ENCODE assay signal across 8 mouse cellular contexts in the genomic region with DNA sequence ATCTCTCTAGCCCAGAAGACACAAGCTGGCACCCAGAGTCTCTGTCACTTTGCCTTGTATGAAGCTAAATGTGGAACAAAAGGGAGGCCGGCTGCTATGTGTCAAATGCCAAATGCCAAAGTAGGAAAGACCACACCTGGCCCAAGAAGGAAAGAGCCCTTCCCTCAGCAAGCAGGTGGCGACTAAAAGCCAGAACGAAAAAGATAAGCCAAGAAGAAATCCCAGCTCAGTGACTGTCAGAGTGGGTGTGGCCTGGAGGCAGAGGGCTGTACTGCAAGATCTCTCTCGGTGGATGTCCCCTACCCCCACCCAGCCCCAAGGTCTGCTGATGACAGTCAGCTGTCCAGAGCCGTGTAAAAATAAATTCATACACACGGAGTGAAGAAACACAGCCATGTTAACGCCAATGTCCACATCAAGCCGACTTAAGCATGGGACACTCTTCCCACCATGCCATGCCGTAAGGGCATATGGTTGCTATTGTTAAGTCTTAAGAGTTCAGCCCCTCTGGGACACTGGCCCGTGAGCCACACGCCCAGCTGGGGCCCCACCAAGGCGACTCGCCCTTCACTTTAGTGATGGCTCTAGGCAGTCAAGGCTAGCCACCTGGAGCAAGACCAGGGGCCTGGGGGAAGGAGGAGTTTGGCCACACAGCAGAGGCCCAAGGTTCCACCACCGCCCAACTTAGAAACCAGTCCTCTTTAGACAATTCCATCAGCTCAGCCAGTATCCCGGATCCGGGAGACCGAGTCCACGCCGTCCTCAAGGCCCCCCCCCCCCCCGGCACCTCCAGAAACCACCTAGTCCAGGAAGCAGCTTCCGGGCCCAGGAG. TPM values are rescaled to one million over a fixed set of nuclear protein-coding genes. Genes with fewer than 3 reads are reported as not detected.
DNase-seq lines count a peak whose midpoint lies in the region; ATAC-seq and TF ChIP-seq lines count a peak whose summit lies in the region.

No protein-coding gene starts in this region.

- no peaks in the 10 kb centered on the region for H3K27me3 ChIP-seq in heart, embryonic 12.5 days (replicated peaks)
- H3K27me3 ChIP-seq in limb, embryonic 14.5 days (ENCODE audit: control insufficient read depth, insufficient read depth, low read length): peaks cover 2% of the 10 kb centered on the region; the same call in 1 of the 2 replicates

- H3K36me3 ChIP-seq in heart, embryonic 12.5 days: peaks cover 38% of the 10 kb centered on the region
- peaks cover 41% of the 10 kb centered on the region for H3K36me3 ChIP-seq in limb, embryonic 14.5 days (ENCODE audit: control insufficient read depth, insufficient read depth, low read length)

- H3K4me3 ChIP-seq in brown adipose tissue, adult 24 weeks (ENCODE audit: insufficient read depth, low read depth, low read length): peak overlapping the region; percentile 93
- peak overlapping the region; percentile 87 for H3K4me3 ChIP-seq in heart, embryonic 12.5 days
- peak overlapping the region; percentile 99 for H3K4me3 ChIP-seq in limb, embryonic 14.5 days (replicated peaks; ENCODE audit: low read length)

- DNase-seq in spleen, postnatal 10 days (ENCODE audit: low spot score in 2 of 2): peak; percentile 45 to 58
- no peak for DNase-seq in spleen, adult 12 weeks (ENCODE audit: low spot score)
- peak; percentile 46 for DNase-seq in limb, embryonic 14.5 days (ENCODE audit: low spot score)
- peak; percentile 30 to 57 for DNase-seq in natural killer cell, adult 2 months (ENCODE audit: low spot score in 2 of 2)
- DNase-seq in right cerebral cortex, adult 18-20 months: no peak

- ATAC-seq in heart, embryonic 12.5 days (ENCODE audit: insufficient number of reproducible peaks, low FRiP score): peak; percentile 37
- peak; percentile 35; the same call in 1 of the 2 replicates for ATAC-seq in limb, embryonic 14.5 days (ENCODE audit: low FRiP score, low read depth)
- no peak for ATAC-seq in erythroid progenitor cell, adult 5-6 weeks (replicated peaks; ENCODE audit: low FRiP score, poor library complexity, severe bottlenecking)

- no peak for TF ChIP-seq POLR2A in limb, embryonic 14.5 days (IDR thresholded peaks at IDR 0.05; ENCODE audit: borderline replicate concordance, extremely low read depth, insufficient read depth, insufficient read length)

- H3K9ac ChIP-seq in heart, embryonic 12.5 days: peak overlapping the region; percentile 100
- peak overlapping the region; percentile 99 for H3K9ac ChIP-seq in limb, embryonic 14.5 days (ENCODE audit: low read depth, low read length, severe bottlenecking)

- H3K4me2 ChIP-seq in heart, embryonic 12.5 days: peak overlapping the region; percentile 80
- peak overlapping the region; percentile 94 for H3K4me2 ChIP-seq in limb, embryonic 14.5 days (replicated peaks; ENCODE audit: low read depth, low read length, severe bottlenecking)

- H3K27ac ChIP-seq in brown adipose tissue, adult 24 weeks (replicated peaks; ENCODE audit: low read depth, low read length): peak overlapping the region; percentile 88
- peak overlapping the region; percentile 99 for H3K27ac ChIP-seq in heart, embryonic 12.5 days (ENCODE audit: poor library complexity, severe bottlenecking)
- H3K27ac ChIP-seq in limb, embryonic 14.5 days (replicated peaks; ENCODE audit: low read depth, low read length): peak overlapping the region; percentile 93

- H3K4me1 ChIP-seq in brown adipose tissue, adult 24 weeks (ENCODE audit: control insufficient read depth, insufficient read depth, insufficient read length, low read length): peaks cover 45% of the 10 kb centered on the region
- H3K4me1 ChIP-seq in heart, embryonic 12.5 days (replicated peaks): peaks cover 74% of the 10 kb centered on the region
- peaks cover 31% of the 10 kb centered on the region for H3K4me1 ChIP-seq in limb, embryonic 14.5 days (ENCODE audit: control insufficient read depth, insufficient read depth, low read length)

- WGBS in heart, embryonic 12.5 days: 2% methylated on average over 21 of the region's 21 CpGs
- 9% methylated on average over 19 of the region's 21 CpGs for WGBS in limb, embryonic 14.5 days

- H3K9me3 ChIP-seq in heart, embryonic 12.5 days (replicated peaks): no peaks in the 10 kb centered on the region
- H3K9me3 ChIP-seq in limb, embryonic 14.5 days (ENCODE audit: control insufficient read depth, low read length): no peaks in the 10 kb centered on the region

RNA-seq across cellular contexts. Expression of a gene that starts 1.7 kb away (rescaled TPM):
- polyA plus RNA-seq in brown adipose tissue, adult 24 weeks (2012; ENCODE audit: insufficient read depth, insufficient read length, missing spikeins): 31.5 and 38.8 TPM in 2 replicates
- polyA plus RNA-seq in heart, embryonic 12.5 days (2016; fragmentation: Nextera tagmentation; extraction: Ambion mirVana): 180 and 184 TPM in 2 replicates
- polyA plus RNA-seq in limb, embryonic 14.5 days (2012; rRNA removed): 305 and 332 TPM in 2 replicates
- 148 and 181 TPM in 2 replicates for polyA plus RNA-seq in limb, embryonic 14.5 days (2014; fragmentation: Nextera tagmentation; extraction: Ambion mirVana)
- total RNA-seq in erythroid progenitor cell, adult 5-6 weeks (2015; ENCODE audit: low replicate concordance): 22.6 and 24.1 TPM in 2 replicates
- total RNA-seq in erythroid progenitor cell, adult 5-6 weeks (2017; ENCODE audit: low replicate concordance): 24.5 and 40.9 TPM in 2 replicates

RNA-seq across cellular contexts. Expression of a gene that starts 5.7 kb away (rescaled TPM):
- polyA plus RNA-seq in brown adipose tissue, adult 24 weeks (2012; ENCODE audit: insufficient read depth, insufficient read length, missing spikeins): 0.58 and 0.75 TPM in 2 replicates
- polyA plus RNA-seq in heart, embryonic 12.5 days (2016; fragmentation: Nextera tagmentation; extraction: Ambion mirVana): 4.7 and 6.4 TPM in 2 replicates
- 2.5 and 3.3 TPM in 2 replicates for polyA plus RNA-seq in limb, embryonic 14.5 days (2012; rRNA removed)
- 1.9 and 2.5 TPM in 2 replicates for polyA plus RNA-seq in limb, embryonic 14.5 days (2014; fragmentation: Nextera tagmentation; extraction: Ambion mirVana)
- 10.1 TPM in 1 of 2 replicates, not detected in the other for total RNA-seq in erythroid progenitor cell, adult 5-6 weeks (2015; ENCODE audit: low replicate concordance)
- total RNA-seq in erythroid progenitor cell, adult 5-6 weeks (2017; ENCODE audit: low replicate concordance): 0.39 TPM in 1 of 2 replicates, not detected in the other

RNA-seq across cellular contexts. Expression of a gene that starts 28.5 kb away (rescaled TPM):
- polyA plus RNA-seq in brown adipose tissue, adult 24 weeks (2012; ENCODE audit: insufficient read depth, insufficient read length, missing spikeins): 36.7 and 42.7 TPM in 2 replicates
- polyA plus RNA-seq in heart, embryonic 12.5 days (2016; fragmentation: Nextera tagmentation; extraction: Ambion mirVana): 99.4 and 116 TPM in 2 replicates
- 179 and 184 TPM in 2 replicates for polyA plus RNA-seq in limb, embryonic 14.5 days (2012; rRNA removed)
- polyA plus RNA-seq in limb, embryonic 14.5 days (2014; fragmentation: Nextera tagmentation; extraction: Ambion mirVana): 282 and 284 TPM in 2 replicates
- total RNA-seq in erythroid progenitor cell, adult 5-6 weeks (2015; ENCODE audit: low replicate concordance): 62.0 and 125 TPM in 2 replicates
- 136 and 176 TPM in 2 replicates for total RNA-seq in erythroid progenitor cell, adult 5-6 weeks (2017; ENCODE audit: low replicate concordance)

RNA-seq across cellular contexts. Expression of a gene that starts 47.3 kb away (rescaled TPM):
- 1.6 and 1.8 TPM in 2 replicates for polyA plus RNA-seq in brown adipose tissue, adult 24 weeks (2012; ENCODE audit: insufficient read depth, insufficient read length, missing spikeins)
- 7.0 and 7.3 TPM in 2 replicates for polyA plus RNA-seq in heart, embryonic 12.5 days (2016; fragmentation: Nextera tagmentation; extraction: Ambion mirVana)
- 30.1 and 36.9 TPM in 2 replicates for polyA plus RNA-seq in limb, embryonic 14.5 days (2012; rRNA removed)
- polyA plus RNA-seq in limb, embryonic 14.5 days (2014; fragmentation: Nextera tagmentation; extraction: Ambion mirVana): 21.3 and 23.6 TPM in 2 replicates
- 1.3 TPM in 1 of 2 replicates, not detected in the other for total RNA-seq in erythroid progenitor cell, adult 5-6 weeks (2015; ENCODE audit: low replicate concordance)
- not detected in 2 replicates for total RNA-seq in erythroid progenitor cell, adult 5-6 weeks (2017; ENCODE audit: low replicate concordance)

RNA-seq across cellular contexts. Expression of a gene that starts 53.1 kb away (rescaled TPM):
- polyA plus RNA-seq in brown adipose tissue, adult 24 weeks (2012; ENCODE audit: insufficient read depth, insufficient read length, missing spikeins): 34.5 and 46.5 TPM in 2 replicates
- polyA plus RNA-seq in heart, embryonic 12.5 days (2016; fragmentation: Nextera tagmentation; extraction: Ambion mirVana): 81.7 and 86.4 TPM in 2 replicates
- polyA plus RNA-seq in limb, embryonic 14.5 days (2012; rRNA removed): 11.8 and 18.9 TPM in 2 replicates
- 13.3 and 15.0 TPM in 2 replicates for polyA plus RNA-seq in limb, embryonic 14.5 days (2014; fragmentation: Nextera tagmentation; extraction: Ambion mirVana)
- total RNA-seq in erythroid progenitor cell, adult 5-6 weeks (2015; ENCODE audit: low replicate concordance): 16.8 and 26.3 TPM in 2 replicates
- 2.0 and 14.9 TPM in 2 replicates for total RNA-seq in erythroid progenitor cell, adult 5-6 weeks (2017; ENCODE audit: low replicate concordance)

Comparison
In these comparisons a context has a peak if more than half of its experiments do, and no peak if none do; other contexts are left out.
1. DNase-seq: peak in spleen, postnatal 10 days (2 of 2), limb, embryonic 14.5 days (single experiment) and natural killer cell, adult 2 months (2 of 2); none in spleen, adult 12 weeks (single experiment) and right cerebral cortex, adult 18-20 months (single experiment).
2. Peak in every context shown above with its lines, with median percentiles within 50 percentile points of each other: H3K27ac ChIP-seq and H3K4me3 ChIP-seq.